Mouse (Mus musculus) lung, postnatal 0 days (tissue): ENCODE data around the gene Zfp677. TPM values are rescaled to one million over a fixed set of nuclear protein-coding genes. Genes with fewer than 3 reads are reported as not detected.
A peak's percentile ranks its signal among the peaks of the same experiment; 100 is the strongest.
"Not testable (repeated sequence)": the region's sequence is repeated elsewhere in the genome, so short reads cannot be mapped to it uniquely, and the experiment has no call there.

Experiments used
- ATAC-seq: fragments of 200-750 bp; cut with Nextera tagmentation; 2 replicates; pipeline ENCODE4 v1.8.0; 2017; ENCODE audit warnings: moderate library complexity
- DNase-seq: peaks from one replicate; pipeline ENCODE4 v3.0.0-alpha.2; 2016; ENCODE audit warnings: low spot score
- H3K27ac ChIP-seq: fragments of 300-500 bp; sonication (generic); 2 replicates; pipeline ENCODE4 v1.5.1; 2014; ENCODE audit warnings: antibody characterized with exemption, mild to moderate bottlenecking, low read length, mixed read lengths
- H3K27me3 ChIP-seq: fragments of 300-500 bp; sonication (generic); replicated peaks from 2 replicates; pipeline ENCODE4 v1.6.1; 2014; ENCODE audit warnings: low read length, mixed read lengths; ENCODE audit not compliant: insufficient read depth
- H3K36me3 ChIP-seq: fragments of 300-500 bp; sonication (generic); 2 replicates; pipeline ENCODE4 v1.6.1; 2014; ENCODE audit warnings: low read length, mixed read lengths; ENCODE audit not compliant: insufficient read depth
- H3K4me1 ChIP-seq: fragments of 300-500 bp; sonication (generic); 2 replicates; pipeline ENCODE4 v1.6.1; 2014; ENCODE audit warnings: antibody characterized with exemption, low read depth, low read length, mixed read lengths; ENCODE audit not compliant: insufficient read depth
- H3K4me2 ChIP-seq: fragments of 300-500 bp; sonication (generic); replicated peaks from 2 replicates; pipeline ENCODE4 v1.6.1; 2014; ENCODE audit warnings: low read depth, mild to moderate bottlenecking, low read length, moderate library complexity, mixed read lengths
- H3K4me3 ChIP-seq: fragments of 300-500 bp; sonication (generic); 2 replicates; pipeline ENCODE4 v1.5.1; 2014; ENCODE audit warnings: low read depth, low read length
- H3K9ac ChIP-seq: fragments of 300-500 bp; sonication (generic); replicated peaks from 2 replicates; pipeline ENCODE4 v1.6.1; 2014; ENCODE audit warnings: low read depth, mild to moderate bottlenecking
- H3K9me3 ChIP-seq: fragments of 300-500 bp; sonication (generic); 2 replicates; pipeline ENCODE4 v1.6.1; 2016; ENCODE audit warnings: low read length, mixed read lengths
- CTCF ChIP-seq: IDR thresholded peaks from 2 replicates; pipeline ENCODE4 v1.5.1; 2016; ENCODE audit warnings: antibody characterized with exemption, mild to moderate bottlenecking
- EP300 ChIP-seq: IDR thresholded peaks from 2 replicates; pipeline ENCODE4 v1.6.1; 2016; ENCODE audit warnings: antibody characterized with exemption, mild to moderate bottlenecking, control low read depth
- WGBS: fragments of 180-500 bp; shearing (Covaris S2); extraction: QIAGEN DNeasy Blood & Tissue Kit; methylation state at CpG from one replicate; pipeline ENCODE4 v1.1.7; 2014; 5-methylcytosine and 5-hydroxymethylcytosine counted together
- polyA plus RNA-seq: library from polyadenylated mRNA; unstranded; fragments of >200 nt; fragmentation: Nextera tagmentation; extraction: Ambion mirVana; gene quantifications from 2 replicates; pipeline ENCODE4 v1.2.1, GENCODE M21; 2015

The Zfp677 gene
- polyA plus RNA-seq: 1.8 and 2.4 TPM in 2 replicates

- peak; percentile 99 for ATAC-seq
- 3% methylated on average over 20 of the region's 20 CpGs for WGBS
Observed at GRCm38 (mm10) chr17:21383391-21384056, at the start of gene Zfp677. Zfp677 (plus strand) TSS chr17:21383748.

GRCm38 (mm10) chr17:21368018-21368417, 15.5 kb upstream of the Zfp677 start:
- H3K36me3 ChIP-seq, H3K4me1 ChIP-seq, DNase-seq, H3K4me2 ChIP-seq, ATAC-seq, H3K9me3 ChIP-seq, H3K27me3 ChIP-seq, H3K4me3 ChIP-seq, H3K9ac ChIP-seq, H3K27ac ChIP-seq: not testable (repeated sequence)
- 39% methylated on average over 3 of the region's 3 CpGs for WGBS

More at GRCm38 (mm10) chr17:21383391-21384056, at the start of gene Zfp677:
- Histone ChIP-seq H3K4me3 (peak within 1 kb of the TSS; percentile 33), H3K36me3 (no peaks in the 10 kb centered on the region), H3K9me3 (no peaks in the 10 kb centered on the region), H3K4me2 (peak within 1 kb of the TSS; percentile 64), H3K27me3 (no peaks in the 10 kb centered on the region), H3K27ac (no peak within 1 kb of the TSS), H3K9ac (0 out of 2 replicates have a peak within 1 kb of the TSS, but pooled peaks have one; percentile 2), H3K4me1 (no peaks in the 10 kb centered on the region)
- DNase-seq: peak; percentile 90
- TF ChIP-seq EP300: 0 out of 2 replicates have a peak, but pooled peaks have one; percentile 17
- peak; percentile 74 for TF ChIP-seq CTCF

GRCm38 (mm10) chr17:21369925-21370719, 13.4 kb upstream of the Zfp677 start:
- H3K27me3 ChIP-seq: no peaks in the 10 kb centered on the region
- DNase-seq: peak; percentile 46
- no peak overlapping the region for H3K9ac ChIP-seq
- peak overlapping the region; percentile 27 for H3K4me3 ChIP-seq
- H3K4me2 ChIP-seq: peak overlapping the region; percentile 56
- no peaks in the 10 kb centered on the region for H3K9me3 ChIP-seq
- no peaks in the 10 kb centered on the region for H3K4me1 ChIP-seq
- TF ChIP-seq CTCF (no peak), EP300 (no peak)
- H3K36me3 ChIP-seq: no peaks in the 10 kb centered on the region
- 8% methylated on average over 31 of the region's 31 CpGs for WGBS
- no peak overlapping the region for H3K27ac ChIP-seq
- peak; percentile 50 for ATAC-seq

GRCm38 (mm10) chr17:21375311-21375710, 8.2 kb upstream of the Zfp677 start:
- Histone ChIP-seq H3K27me3 (no peaks in the 10 kb centered on the region), H3K9me3 (no peaks in the 10 kb centered on the region), H3K36me3 (no peaks in the 10 kb centered on the region), H3K9ac (no peak overlapping the region), H3K4me3 (no peak overlapping the region), H3K4me1 (no peaks in the 10 kb centered on the region), H3K27ac (no peak overlapping the region), H3K4me2 (no peak overlapping the region)
- no peak for TF ChIP-seq EP300
- no peak for TF ChIP-seq CTCF
- 44% methylated on average over 1 of the region's 1 CpGs for WGBS
- DNase-seq (no peak), ATAC-seq (no peak)

GRCm38 (mm10) chr17:21384057-21384411, 486 bp downstream of the Zfp677 start:
- H3K9ac ChIP-seq: 0 out of 2 replicates have a peak overlapping the region, but pooled peaks have one; percentile 2
- H3K27ac ChIP-seq: no peak overlapping the region
- no peaks in the 10 kb centered on the region for H3K27me3 ChIP-seq
- H3K9me3 ChIP-seq: no peaks in the 10 kb centered on the region
- H3K4me3 ChIP-seq: peak overlapping the region; percentile 33
- no peaks in the 10 kb centered on the region for H3K36me3 ChIP-seq
- peak overlapping the region; percentile 64 for H3K4me2 ChIP-seq
- ATAC-seq (no peak; the same call in 1 of the 2 replicates), DNase-seq (peak; percentile 20)
- H3K4me1 ChIP-seq: no peaks in the 10 kb centered on the region
- WGBS: 9% methylated on average over 8 of the region's 8 CpGs
- no peak for TF ChIP-seq CTCF
- TF ChIP-seq EP300: no peak
